Mouse (Mus musculus) hindbrain, embryonic 14.5 days (tissue): ENCODE measurements around the gene Etv3. TPM values are rescaled to one million over a fixed set of nuclear protein-coding genes. Genes with fewer than 3 reads are reported as not detected.
"Not testable (repeated sequence)": the region's sequence is repeated elsewhere in the genome, so short reads cannot be mapped to it uniquely, and the experiment has no call there.

ENCODE experiments used
- ATAC-seq: fragments of 200-750 bp; cut with Nextera tagmentation; 2 replicates; pipeline ENCODE4 v1.8.0; 2017; ENCODE audit warnings: moderate number of reproducible peaks, mild to moderate bottlenecking, moderate TSS enrichment, moderate library complexity; ENCODE audit not compliant: low FRiP score
- DNase-seq: peaks from one replicate; pipeline ENCODE4 v3.0.0-alpha.2; 2015; ENCODE audit warnings: low spot score
- H3K27ac ChIP-seq: fragments of 300-500 bp; sonication (generic); 2 replicates; pipeline ENCODE4 v1.5.1; 2014; ENCODE audit warnings: mild to moderate bottlenecking, moderate library complexity
- H3K27me3 ChIP-seq: fragments of 300-500 bp; sonication (generic); 2 replicates; pipeline ENCODE4 v1.6.1; 2014; ENCODE audit warnings: mild to moderate bottlenecking, low read length, mixed read lengths; ENCODE audit not compliant: control insufficient read depth, insufficient read depth
- H3K36me3 ChIP-seq: fragments of 300-500 bp; sonication (generic); replicated peaks from 2 replicates; pipeline ENCODE4 v1.6.1; 2014; ENCODE audit not compliant: control insufficient read depth, insufficient read depth
- H3K4me1 ChIP-seq: fragments of 300-500 bp; sonication (generic); replicated peaks from 2 replicates; pipeline ENCODE4 v1.6.1; 2014; ENCODE audit warnings: antibody characterized with exemption, low read length, mixed read lengths; ENCODE audit not compliant: control insufficient read depth, insufficient read depth
- H3K4me2 ChIP-seq: fragments of 300-500 bp; sonication (generic); replicated peaks from 2 replicates; pipeline ENCODE4 v1.6.1; 2014; ENCODE audit warnings: mild to moderate bottlenecking, moderate library complexity
- H3K4me3 ChIP-seq: fragments of 300-500 bp; sonication (generic); replicated peaks from 2 replicates; pipeline ENCODE4 v1.5.1; 2014; ENCODE audit warnings: mild to moderate bottlenecking, low read length
- H3K9ac ChIP-seq: fragments of 300-500 bp; sonication (generic); 2 replicates; pipeline ENCODE4 v1.6.1; 2014
- H3K9me3 ChIP-seq: fragments of 300-500 bp; sonication (generic); 2 replicates; pipeline ENCODE4 v1.6.1; 2016; ENCODE audit warnings: low read length; ENCODE audit not compliant: control insufficient read depth
- WGBS: fragments of 180-500 bp; shearing (Covaris S2); extraction: QIAGEN DNeasy Blood & Tissue Kit; methylation state at CpG from one replicate; pipeline ENCODE4 v1.1.7; 2014; 5-methylcytosine and 5-hydroxymethylcytosine counted together
- polyA plus RNA-seq: library from polyadenylated mRNA; unstranded; fragments of >200 nt; fragmentation: Nextera tagmentation; extraction: Ambion mirVana; gene quantifications from 2 replicates; pipeline ENCODE4 v1.2.1, GENCODE M21; 2014

Etv3 gene
- 7.0 and 7.1 TPM in 2 replicates for polyA plus RNA-seq

GRCm38 (mm10) chr3:87525043-87525836 lies at the start of gene Etv3:
TSS of gene Etv3 (plus strand) at chr3:87525407.
- Histone ChIP-seq H3K4me2 (peak within 1 kb of the TSS; percentile 73), H3K36me3 (peaks cover 30% of the 10 kb centered on the region), H3K27ac (peak within 1 kb of the TSS; percentile 91), H3K27me3 (no peaks in the 10 kb centered on the region), H3K4me1 (peaks cover 17% of the 10 kb centered on the region), H3K9ac (peak within 1 kb of the TSS; percentile 100), H3K4me3 (peak within 1 kb of the TSS; percentile 99), H3K9me3 (no peaks in the 10 kb centered on the region)
- DNase-seq (peak; percentile 88), ATAC-seq (peak; percentile 98)
- WGBS, result 5% methylated on average over 55 of the region's 64 CpGs

GRCm38 (mm10) chr3:87477948-87478347 lies 47.3 kb upstream of the Etv3 start:
- H3K9me3 ChIP-seq, H3K4me3 ChIP-seq, H3K9ac ChIP-seq, H3K27me3 ChIP-seq, DNase-seq, H3K4me2 ChIP-seq, H3K4me1 ChIP-seq, ATAC-seq, H3K36me3 ChIP-seq, H3K27ac ChIP-seq: not testable (repeated sequence)
- WGBS, result 88% methylated on average over 3 of the region's 3 CpGs

GRCm38 (mm10) chr3:87478596-87478995 lies 46.6 kb upstream of the Etv3 start:
- ATAC-seq, H3K9ac ChIP-seq, H3K27ac ChIP-seq, H3K4me2 ChIP-seq, DNase-seq, H3K4me3 ChIP-seq, H3K4me1 ChIP-seq, H3K27me3 ChIP-seq, H3K9me3 ChIP-seq, H3K36me3 ChIP-seq: not testable (repeated sequence)
- 86% methylated on average over 6 of the region's 6 CpGs for WGBS

- H3K36me3 ChIP-seq, H3K4me3 ChIP-seq, H3K9ac ChIP-seq, H3K27ac ChIP-seq, ATAC-seq, H3K27me3 ChIP-seq, H3K4me2 ChIP-seq, H3K9me3 ChIP-seq, DNase-seq, H3K4me1 ChIP-seq: not testable (repeated sequence)
Measured at GRCm38 (mm10) chr3:87479230-87479629, 46.0 kb upstream of the Etv3 start.

GRCm38 (mm10) chr3:87487392-87487791 lies 37.8 kb upstream of the Etv3 start:
- WGBS, result 82% methylated on average over 4 of the region's 4 CpGs
- Histone ChIP-seq H3K36me3 (no peaks in the 10 kb centered on the region), H3K9me3 (no peaks in the 10 kb centered on the region), H3K4me1 (no peaks in the 10 kb centered on the region), H3K27me3 (no peaks in the 10 kb centered on the region), H3K4me3 (no peak overlapping the region), H3K9ac (no peak overlapping the region), H3K27ac (no peak overlapping the region), H3K4me2 (no peak overlapping the region)
- ATAC-seq (no peak), DNase-seq (no peak)

GRCm38 (mm10) chr3:87487911-87488310 lies 37.3 kb upstream of the Etv3 start:
- Histone ChIP-seq H3K4me2 (no peak overlapping the region), H3K4me3 (no peak overlapping the region), H3K4me1 (no peaks in the 10 kb centered on the region), H3K27me3 (no peaks in the 10 kb centered on the region), H3K9me3 (no peaks in the 10 kb centered on the region), H3K9ac (no peak overlapping the region), H3K27ac (no peak overlapping the region), H3K36me3 (no peaks in the 10 kb centered on the region)
- 41% methylated on average over 2 of the region's 2 CpGs for WGBS
- ATAC-seq, result no peak
- DNase-seq, result no peak

- no peak for DNase-seq
- ATAC-seq, result no peak
- no peaks in the 10 kb centered on the region for H3K9me3 ChIP-seq
- no peak overlapping the region for H3K27ac ChIP-seq
- H3K27me3 ChIP-seq, result no peaks in the 10 kb centered on the region
- 82% methylated on average over 9 of the region's 9 CpGs for WGBS
- no peak overlapping the region for H3K9ac ChIP-seq
- no peak overlapping the region for H3K4me2 ChIP-seq
- H3K36me3 ChIP-seq, result no peaks in the 10 kb centered on the region
- no peaks in the 10 kb centered on the region for H3K4me1 ChIP-seq
- no peak overlapping the region for H3K4me3 ChIP-seq
Measured at GRCm38 (mm10) chr3:87498266-87498665, 26.9 kb upstream of the Etv3 start.

- no peak overlapping the region for H3K4me3 ChIP-seq
- no peak overlapping the region for H3K27ac ChIP-seq
- DNase-seq (peak; percentile 90), ATAC-seq (no peak; the same call in 1 of the 2 replicates)
- no peaks in the 10 kb centered on the region for H3K36me3 ChIP-seq
- H3K9ac ChIP-seq, result no peak overlapping the region
- no peaks in the 10 kb centered on the region for H3K9me3 ChIP-seq
- no peak overlapping the region for H3K4me2 ChIP-seq
- no peaks in the 10 kb centered on the region for H3K4me1 ChIP-seq
- H3K27me3 ChIP-seq, result no peaks in the 10 kb centered on the region
- WGBS, result 24% methylated on average over 3 of the region's 3 CpGs
Measured at GRCm38 (mm10) chr3:87499072-87499471, 26.1 kb upstream of the Etv3 start.

GRCm38 (mm10) chr3:87500088-87501055 lies 24.8 kb upstream of the Etv3 start:
- 83% methylated on average over 24 of the region's 24 CpGs for WGBS

More at GRCm38 (mm10) chr3:87500088-87501055, 24.8 kb upstream of the Etv3 start:
- H3K36me3 ChIP-seq, result no peaks in the 10 kb centered on the region
- H3K4me1 ChIP-seq, result no peaks in the 10 kb centered on the region
- H3K9me3 ChIP-seq, result no peaks in the 10 kb centered on the region
- H3K4me3 ChIP-seq, result no peak overlapping the region
- DNase-seq (no peak), ATAC-seq (no peak)
- no peak overlapping the region for H3K4me2 ChIP-seq
- no peak overlapping the region for H3K27ac ChIP-seq
- H3K27me3 ChIP-seq, result no peaks in the 10 kb centered on the region
- no peak overlapping the region for H3K9ac ChIP-seq
